Mouse (Mus musculus) liver, embryonic 16.5 days (tissue): ENCODE data around the gene Atp5b. TPM values are rescaled to one million over a fixed set of nuclear protein-coding genes. Genes with fewer than 3 reads are reported as not detected.

Experiments used
- ATAC-seq: fragments of 200-750 bp; cut with Nextera tagmentation; 2 replicates; pipeline ENCODE4 v1.8.0; 2017; ENCODE audit warnings: low read depth, mild to moderate bottlenecking, moderate number of reproducible peaks, moderate library complexity
- H3K27ac ChIP-seq: fragments of 300-500 bp; sonication (generic); 2 replicates; pipeline ENCODE4 v1.5.1; 2014; ENCODE audit warnings: mild to moderate bottlenecking, low read length
- H3K27me3 ChIP-seq: fragments of 300-500 bp; sonication (generic); 2 replicates; pipeline ENCODE4 v1.6.1; 2014; ENCODE audit warnings: low read depth, low read length, mixed read lengths; ENCODE audit not compliant: control insufficient read depth, insufficient read depth
- H3K36me3 ChIP-seq: fragments of 300-500 bp; sonication (generic); 2 replicates; pipeline ENCODE4 v1.6.1; 2014; ENCODE audit warnings: mild to moderate bottlenecking; ENCODE audit not compliant: control insufficient read depth, insufficient read depth
- H3K4me1 ChIP-seq: fragments of 300-500 bp; sonication (generic); 2 replicates; pipeline ENCODE4 v1.6.1; 2014; ENCODE audit warnings: low read depth, low read length, mixed read lengths; ENCODE audit not compliant: control insufficient read depth
- H3K4me2 ChIP-seq: fragments of 300-500 bp; sonication (generic); 2 replicates; pipeline ENCODE4 v1.6.1; 2014; ENCODE audit warnings: low read depth, low read length, mixed read lengths
- H3K4me3 ChIP-seq: fragments of 300-500 bp; sonication (generic); 2 replicates; pipeline ENCODE4 v1.5.1; 2014; ENCODE audit warnings: low read depth, mild to moderate bottlenecking, low read length
- H3K9ac ChIP-seq: fragments of 300-500 bp; sonication (generic); 2 replicates; pipeline ENCODE4 v1.6.1; 2014; ENCODE audit warnings: low read depth, low read length
- H3K9me3 ChIP-seq: fragments of 300-500 bp; sonication (generic); replicated peaks from 2 replicates; pipeline ENCODE4 v1.6.1; 2016; ENCODE audit warnings: low read length; ENCODE audit not compliant: control insufficient read depth
- WGBS: fragments of 180-500 bp; shearing (Covaris S2); extraction: QIAGEN DNeasy Blood & Tissue Kit; methylation state at CpG from one replicate; pipeline ENCODE4 v1.1.7; 2014; ENCODE audit not compliant: insufficient replicate concordance; 5-methylcytosine and 5-hydroxymethylcytosine counted together
- polyA plus RNA-seq: library from polyadenylated mRNA; unstranded; fragments of >200 nt; fragmentation: Nextera tagmentation; extraction: Ambion mirVana; gene quantifications from 2 replicates; pipeline ENCODE4 v1.2.1, GENCODE M21; 2015

The Atp5b gene
- polyA plus RNA-seq, 1 experiment from 2014 or later: 1,845 TPM

- Histone ChIP-seq H3K4me1 (peaks cover 51% of the 10 kb centered on the region), H3K36me3 (peaks cover 35% of the 10 kb centered on the region), H3K9ac (peak within 1 kb of the TSS; percentile 93), H3K4me2 (peak within 1 kb of the TSS; percentile 82), H3K27ac (peak within 1 kb of the TSS; percentile 98), H3K4me3 (peak within 1 kb of the TSS; percentile 85), H3K27me3 (no peaks in the 10 kb centered on the region), H3K9me3 (no peaks in the 10 kb centered on the region)
- whole genome bisulfite sequencing: under 1% methylated on average over 20 of the region's 20 CpGs
- ATAC-seq: peak; percentile 58
Observed at GRCm38 (mm10) chr10:128091564-128092505, 8.8 kb downstream of the Atp5b start, which contains the start of gene Baz2a. Gene Baz2a, plus strand, starts transcription at chr10:128091577.

- Histone ChIP-seq H3K9me3 (no peaks in the 10 kb centered on the region), H3K36me3 (peaks cover 26% of the 10 kb centered on the region), H3K4me2 (peak overlapping the region; percentile 82), H3K4me1 (peaks cover 54% of the 10 kb centered on the region), H3K27me3 (no peaks in the 10 kb centered on the region), H3K27ac (peak overlapping the region; percentile 98), H3K9ac (peak overlapping the region; percentile 93), H3K4me3 (peak overlapping the region; percentile 85)
- ATAC-seq: peak; percentile 33
- under 1% methylated on average over 68 of the region's 88 CpGs for WGBS
Observed at GRCm38 (mm10) chr10:128092506-128093495, 9.7 kb downstream of the Atp5b start.

- H3K36me3 ChIP-seq: peaks cover 17% of the 10 kb centered on the region
- WGBS: 24% methylated on average over 13 of the region's 13 CpGs
- peak overlapping the region; percentile 85 for H3K4me3 ChIP-seq
- H3K27ac ChIP-seq: peak overlapping the region; percentile 98
- H3K9me3 ChIP-seq: no peaks in the 10 kb centered on the region
- peak overlapping the region; percentile 82 for H3K4me2 ChIP-seq
- peak overlapping the region; percentile 93 for H3K9ac ChIP-seq
- H3K4me1 ChIP-seq: peaks cover 63% of the 10 kb centered on the region
- no peaks in the 10 kb centered on the region for H3K27me3 ChIP-seq
- ATAC-seq: peak; percentile 30
Observed at GRCm38 (mm10) chr10:128093496-128094294, 10.6 kb downstream of the Atp5b start.

- peak overlapping the region; percentile 98 for H3K27ac ChIP-seq
- peaks cover 62% of the 10 kb centered on the region for H3K4me1 ChIP-seq
- H3K36me3 ChIP-seq: peaks cover 9% of the 10 kb centered on the region
- H3K9me3 ChIP-seq: no peaks in the 10 kb centered on the region
- H3K27me3 ChIP-seq: no peaks in the 10 kb centered on the region
- 10% methylated on average over 19 of the region's 19 CpGs for WGBS
- peak; percentile 72 for ATAC-seq
- peak overlapping the region; percentile 82 for H3K4me2 ChIP-seq
- peak overlapping the region; percentile 85 for H3K4me3 ChIP-seq
- H3K9ac ChIP-seq: peak overlapping the region; percentile 93
Observed at GRCm38 (mm10) chr10:128094340-128094968, 11.4 kb downstream of the Atp5b start.

GRCm38 (mm10) chr10:128095003-128095636 is 12.0 kb downstream of the Atp5b start:
- H3K27me3 ChIP-seq: no peaks in the 10 kb centered on the region
- peaks cover 62% of the 10 kb centered on the region for H3K4me1 ChIP-seq
- 19% methylated on average over 9 of the region's 9 CpGs for WGBS
- no peak for ATAC-seq
- peaks cover 3% of the 10 kb centered on the region; the same call in 1 of the 2 replicates for H3K36me3 ChIP-seq
- no peaks in the 10 kb centered on the region for H3K9me3 ChIP-seq
- peak overlapping the region; percentile 85 for H3K4me3 ChIP-seq
- peak overlapping the region; percentile 82 for H3K4me2 ChIP-seq
- H3K27ac ChIP-seq: peak overlapping the region; percentile 98
- H3K9ac ChIP-seq: peak overlapping the region; percentile 93

GRCm38 (mm10) chr10:128096313-128096692 is 13.2 kb downstream of the Atp5b start:
- Histone ChIP-seq H3K4me1 (peaks cover 52% of the 10 kb centered on the region), H3K9me3 (no peaks in the 10 kb centered on the region), H3K9ac (peak overlapping the region; percentile 35; the same call in 1 of the 2 replicates), H3K36me3 (no peaks in the 10 kb centered on the region), H3K27me3 (no peaks in the 10 kb centered on the region), H3K4me2 (peak overlapping the region; percentile 63), H3K4me3 (peak overlapping the region; percentile 85), H3K27ac (peak overlapping the region; percentile 63)
- 9% methylated on average over 4 of the region's 4 CpGs for WGBS
- ATAC-seq: no peak

- Histone ChIP-seq H3K4me1 (peaks cover 48% of the 10 kb centered on the region), H3K4me3 (peak overlapping the region; percentile 85), H3K27ac (peak overlapping the region; percentile 63), H3K4me2 (peak overlapping the region; percentile 87), H3K9me3 (no peaks in the 10 kb centered on the region), H3K9ac (peak overlapping the region; percentile 87), H3K36me3 (no peaks in the 10 kb centered on the region), H3K27me3 (no peaks in the 10 kb centered on the region)
- ATAC-seq: peak; percentile 54
- WGBS: under 1% methylated on average over 77 of the region's 86 CpGs
Observed at GRCm38 (mm10) chr10:128096693-128097586, 13.9 kb downstream of the Atp5b start.
